In the genomic region with DNA sequence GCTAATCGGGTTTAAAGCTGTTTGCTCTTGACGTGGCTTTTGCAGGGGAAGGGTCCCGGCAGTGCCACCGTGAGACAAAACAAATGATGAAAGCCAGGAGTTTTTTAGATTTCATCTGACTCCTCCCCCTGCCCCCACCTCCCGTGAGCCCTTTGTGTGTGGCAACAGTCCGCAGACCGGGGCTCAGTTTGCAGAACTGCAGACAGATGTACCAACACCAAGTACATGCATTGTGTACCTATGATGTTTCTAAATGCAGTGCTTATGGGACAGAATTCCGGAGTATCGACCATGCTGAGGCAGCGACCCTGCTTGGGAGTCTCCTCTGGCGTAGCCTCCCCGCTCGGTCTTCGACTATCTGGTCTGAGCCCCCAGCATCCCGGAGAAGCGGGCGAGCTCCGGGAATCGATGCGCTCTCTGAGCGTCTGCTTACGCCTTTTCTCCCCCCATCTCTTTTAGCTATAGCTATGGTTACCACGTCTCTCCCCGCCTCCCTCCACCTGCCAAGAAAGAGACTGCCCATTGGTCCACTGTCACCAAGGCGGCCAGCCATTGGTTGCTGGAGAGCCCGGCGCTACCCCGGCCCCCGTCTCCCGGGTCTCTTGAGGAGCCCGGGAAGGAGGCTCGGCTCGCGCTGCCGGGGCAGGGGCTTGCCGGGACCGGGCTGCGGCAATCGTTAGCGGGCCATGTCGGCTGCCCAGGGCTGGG, we compare ENCODE assay signal across 8 mouse cellular contexts. TPM values are rescaled to one million over a fixed set of nuclear protein-coding genes. Genes with fewer than 3 reads are reported as not detected.
DNase-seq lines count a peak whose midpoint lies in the region; ATAC-seq lines count a peak whose summit lies in the region.

A gene (plus strand): TSS at position 561 of the 708 bp plus-strand sequence.

- peaks cover 0 to 9% of the 10 kb centered on the region in 2 experiments; a peak in 1 of 4 replicates for H3K4me1 ChIP-seq in heart, embryonic 14.5 days (ENCODE audit: control insufficient read depth in 2 of 2, insufficient read depth in 2 of 2, low read length in 2 of 2)
- H3K4me1 ChIP-seq in liver, embryonic 13.5 days (replicated peaks) = peaks cover 24% of the 10 kb centered on the region
- H3K4me1 ChIP-seq in stomach, embryonic 16.5 days (ENCODE audit: control insufficient read depth, insufficient read depth, low read length) = no peaks in the 10 kb centered on the region

- peak within 1 kb of the TSS; percentile 82 for H3K4me2 ChIP-seq in heart, embryonic 14.5 days (ENCODE audit: low read length)
- peak within 1 kb of the TSS; percentile 78 for H3K4me2 ChIP-seq in liver, embryonic 13.5 days
- peak within 1 kb of the TSS; percentile 68 for H3K4me2 ChIP-seq in stomach, embryonic 16.5 days (ENCODE audit: low read depth, low read length)

- no peaks in the 10 kb centered on the region for H3K36me3 ChIP-seq in heart, embryonic 14.5 days (ENCODE audit: control insufficient read depth, insufficient read depth, low read length)
- no peaks in the 10 kb centered on the region for H3K36me3 ChIP-seq in liver, embryonic 13.5 days
- H3K36me3 ChIP-seq in stomach, embryonic 16.5 days (ENCODE audit: control insufficient read depth, insufficient read depth, low read length) = no peaks in the 10 kb centered on the region

- H3K9me3 ChIP-seq in heart, embryonic 14.5 days (ENCODE audit: control insufficient read depth, low read length) = no peaks in the 10 kb centered on the region
- no peaks in the 10 kb centered on the region for H3K9me3 ChIP-seq in liver, embryonic 13.5 days (replicated peaks)
- no peaks in the 10 kb centered on the region for H3K9me3 ChIP-seq in stomach, embryonic 16.5 days (replicated peaks; ENCODE audit: control insufficient read depth, low read length)

- H3K4me3 ChIP-seq in heart, embryonic 14.5 days (ENCODE audit: control insufficient read depth in 1 of 2, insufficient read depth in 1 of 2, low read depth in 1 of 2, low read length in 2 of 2) = peak within 1 kb of the TSS; percentile 100
- H3K4me3 ChIP-seq in liver, embryonic 13.5 days (replicated peaks) = peak within 1 kb of the TSS; percentile 96
- peak within 1 kb of the TSS; percentile 96 for H3K4me3 ChIP-seq in stomach, embryonic 16.5 days (replicated peaks; ENCODE audit: low read length)

- H3K9ac ChIP-seq in heart, embryonic 14.5 days (ENCODE audit: low read length) = peak within 1 kb of the TSS; percentile 97
- peak within 1 kb of the TSS; percentile 96 for H3K9ac ChIP-seq in liver, embryonic 13.5 days
- H3K9ac ChIP-seq in stomach, embryonic 16.5 days (ENCODE audit: low read length) = peak within 1 kb of the TSS; percentile 93

- H3K27ac ChIP-seq in heart, embryonic 14.5 days (replicated peaks in 1 of 2; ENCODE audit: control insufficient read depth in 1 of 2, insufficient read depth in 1 of 2, low read depth in 2 of 2, low read length in 2 of 2) = peak within 1 kb of the TSS; percentile 95 to 96
- H3K27ac ChIP-seq in liver, embryonic 13.5 days = peak within 1 kb of the TSS; percentile 88
- H3K27ac ChIP-seq in stomach, embryonic 16.5 days (ENCODE audit: low read length) = peak within 1 kb of the TSS; percentile 98

- WGBS in heart, embryonic 14.5 days = under 1% methylated on average over 41 of the region's 41 CpGs
- WGBS in liver, embryonic 13.5 days (ENCODE audit: insufficient replicate concordance) = under 1% methylated on average over 41 of the region's 41 CpGs
- under 1% methylated on average over 35 of the region's 41 CpGs for WGBS in stomach, embryonic 16.5 days

- H3K27me3 ChIP-seq in heart, embryonic 14.5 days (ENCODE audit: control insufficient read depth, insufficient read depth, low read length) = no peaks in the 10 kb centered on the region
- no peaks in the 10 kb centered on the region for H3K27me3 ChIP-seq in liver, embryonic 13.5 days
- H3K27me3 ChIP-seq in stomach, embryonic 16.5 days (ENCODE audit: control insufficient read depth, insufficient read depth, low read length) = no peaks in the 10 kb centered on the region

- peak; percentile 95 for DNase-seq in c-Kit-negative CD71-positive TER-119-positive erythroid progenitor cells, embryonic 14.5 days (ENCODE audit: low read depth, low spot score)
- peak; percentile 98 for DNase-seq in fibroblast of lung, adult 2 months (ENCODE audit: low read depth)
- peak; percentile 99 for DNase-seq in kidney, postnatal 14 days
- peak; percentile 98 for DNase-seq in liver, embryonic 13.5 days
- peak; percentile 100 for DNase-seq in neural tube, embryonic 10.5 days (ENCODE audit: extremely low spot score, low spot score)

- peak; percentile 97 for ATAC-seq in CD4-positive, CD25-positive, alpha-beta regulatory T cell, adult 4 months
- peak; percentile 100 for ATAC-seq in heart, embryonic 14.5 days (ENCODE audit: insufficient number of reproducible peaks, insufficient read depth, low FRiP score, low read depth)
- peak; percentile 99 for ATAC-seq in liver, embryonic 13.5 days (ENCODE audit: low read depth)
- ATAC-seq in stomach, embryonic 16.5 days (ENCODE audit: insufficient read depth, low FRiP score) = peak; percentile 100

RNA-seq across cellular contexts. Expression of the gene that starts here (rescaled TPM):
- polyA plus RNA-seq in CD4-positive, CD25-positive, alpha-beta regulatory T cell, adult 4 months (2017; shearing (Covaris generic)) = 1 to 10 TPM; 2.4 to 3.4 TPM
- 22.5 and 24.5 TPM in 2 replicates for polyA plus RNA-seq in heart, embryonic 14.5 days (2014; fragmentation: Nextera tagmentation; extraction: Ambion mirVana)
- 8.2 and 9.4 TPM in 2 replicates for polyA plus RNA-seq in liver, embryonic 13.5 days (2015; fragmentation: Nextera tagmentation; extraction: Ambion mirVana)
- polyA plus RNA-seq in stomach, embryonic 16.5 days (2015; fragmentation: Nextera tagmentation; extraction: Ambion mirVana) = 15.6 and 16.5 TPM in 2 replicates

Comparison
In these comparisons a context has a peak if more than half of its experiments do, and no peak if none do; other contexts are left out.
1. Peak in every context shown above with its lines: DNase-seq, ATAC-seq, H3K4me3 ChIP-seq and H3K27ac ChIP-seq.